Mouse (Mus musculus): ENCODE measurements at regions not wholly inside any gene's neighbourhood (a gene's known extent, or its start where the extent isn't known, plus 50 kb on each side); places are given as distances from the start of the nearest gene placed in this dataset.

GRCm38 (mm10) chr19:15829158-15829557 lies 118.0 kb downstream of the Psat1 start:
- TF ChIP-seq CTCF (conservative IDR thresholded peaks at IDR 0.05; ENCODE audit: low read length): no peak
- TF ChIP-seq NANOG (IDR thresholded peaks at IDR 0.05; ENCODE audit: borderline replicate concordance, low read length): no peak
